Mouse (Mus musculus) neural tube, embryonic 14.5 days (tissue): ENCODE results near the gene Tab2. TPM values are rescaled to one million over a fixed set of nuclear protein-coding genes. Genes with fewer than 3 reads are reported as not detected.
"Not testable (repeated sequence)": the region's sequence is repeated elsewhere in the genome, so short reads cannot be mapped to it uniquely, and the experiment has no call there.

Experiments used
- ATAC-seq: fragments of 200-750 bp; cut with Nextera tagmentation; 2 replicates; pipeline ENCODE4 v1.8.0; 2017; ENCODE audit warnings: low read depth, mild to moderate bottlenecking, moderate TSS enrichment, moderate library complexity
- H3K27ac ChIP-seq: fragments of 300-500 bp; sonication (generic); 2 replicates; pipeline ENCODE4 v1.5.1; 2014; ENCODE audit warnings: low read depth, mild to moderate bottlenecking, control low read depth, low read length, moderate library complexity, mixed read lengths
- H3K27me3 ChIP-seq: fragments of 300-500 bp; sonication (generic); 2 replicates; pipeline ENCODE4 v1.6.1; 2014; ENCODE audit warnings: low read length; ENCODE audit not compliant: control insufficient read depth, insufficient read depth
- H3K36me3 ChIP-seq: fragments of 300-500 bp; sonication (generic); 2 replicates; pipeline ENCODE4 v1.6.1; 2014; ENCODE audit warnings: low read length, mixed read lengths; ENCODE audit not compliant: control insufficient read depth, insufficient read depth
- H3K4me1 ChIP-seq: fragments of 300-500 bp; sonication (generic); 2 replicates; pipeline ENCODE4 v1.6.1; 2014; ENCODE audit warnings: low read length; ENCODE audit not compliant: control insufficient read depth, insufficient read depth
- H3K4me2 ChIP-seq: fragments of 300-500 bp; sonication (generic); 2 replicates; pipeline ENCODE4 v1.6.1; 2014; ENCODE audit warnings: mild to moderate bottlenecking, low read depth, low read length, control low read depth
- H3K4me3 ChIP-seq: fragments of 300-500 bp; sonication (generic); 2 replicates; pipeline ENCODE4 v1.5.1; 2014; ENCODE audit warnings: low read depth, low read length, control low read depth, mixed read lengths
- H3K9ac ChIP-seq: fragments of 300-500 bp; sonication (generic); replicated peaks from 2 replicates; pipeline ENCODE4 v1.6.1; 2014; ENCODE audit warnings: low read depth, mild to moderate bottlenecking, control low read depth, low read length, mixed read lengths
- H3K9me3 ChIP-seq: fragments of 300-500 bp; sonication (generic); 2 replicates; pipeline ENCODE4 v1.6.1; 2016; ENCODE audit warnings: low read length; ENCODE audit not compliant: control insufficient read depth
- WGBS: fragments of 180-500 bp; shearing (Covaris S2); extraction: QIAGEN DNeasy Blood & Tissue Kit; methylation state at CpG from one replicate; pipeline ENCODE4 v1.1.7; 2014; 5-methylcytosine and 5-hydroxymethylcytosine counted together
- polyA plus RNA-seq: library from polyadenylated mRNA; unstranded; fragments of >200 nt; fragmentation: Nextera tagmentation; extraction: Ambion mirVana; gene quantifications from 2 replicates; pipeline ENCODE4 v1.2.1, GENCODE M21; 2014

Gene Tab2
- polyA plus RNA-seq, 1 experiment from 2014 or later, result 18.7 TPM

DNA sequence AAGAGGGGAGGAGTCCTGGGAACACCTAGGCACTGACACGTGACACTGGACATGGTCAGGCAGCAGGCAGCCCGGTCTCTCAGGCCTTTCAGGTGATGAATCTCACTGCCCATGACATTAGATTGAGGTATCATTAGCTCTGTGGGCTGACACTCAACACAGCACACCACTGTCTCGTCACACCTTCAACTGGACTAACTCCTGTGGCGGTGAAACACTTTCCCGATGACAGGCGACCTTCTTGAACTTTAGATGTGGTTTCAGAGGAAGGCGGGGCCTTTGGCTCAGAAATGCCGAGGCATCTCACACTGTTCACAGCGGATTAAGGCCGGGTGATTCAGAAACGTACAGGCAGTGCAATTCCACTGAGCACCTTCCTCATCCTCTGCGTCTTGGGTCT is 48.9 kb downstream of the Tab2 start:
- no peaks in the 10 kb centered on the region for H3K27me3 ChIP-seq
- H3K9ac ChIP-seq, result no peak overlapping the region
- no peak for ATAC-seq
- no peak overlapping the region for H3K4me2 ChIP-seq
- H3K4me1 ChIP-seq, result no peaks in the 10 kb centered on the region
- H3K36me3 ChIP-seq, result peaks cover 42% of the 10 kb centered on the region
- 91% methylated on average over 12 of the region's 12 CpGs for WGBS
- no peak overlapping the region for H3K4me3 ChIP-seq
- H3K27ac ChIP-seq, result no peak overlapping the region
- no peaks in the 10 kb centered on the region for H3K9me3 ChIP-seq

DNA sequence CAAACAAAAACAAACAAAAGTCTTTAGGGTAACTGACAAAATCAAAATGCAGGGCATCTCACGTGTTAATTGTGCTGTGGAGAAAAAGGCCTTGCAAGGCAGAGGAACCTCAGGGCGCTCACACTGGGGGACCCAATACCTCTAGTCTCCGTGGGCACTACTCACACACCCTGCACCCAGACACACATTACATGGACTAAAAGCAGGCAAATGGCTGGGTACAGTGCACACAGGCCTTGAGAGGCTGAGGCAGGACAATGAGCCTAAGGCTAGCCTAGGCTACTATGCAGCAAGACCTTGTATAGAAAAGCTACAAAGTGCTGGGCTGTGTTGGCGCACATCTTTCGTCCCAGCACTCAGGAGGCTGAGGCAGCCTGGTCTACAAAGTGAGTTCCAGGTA is 51.9 kb downstream of the Tab2 start:
- Histone ChIP-seq H3K36me3 (peaks cover 33% of the 10 kb centered on the region), H3K4me3 (no peak overlapping the region), H3K4me1 (no peaks in the 10 kb centered on the region), H3K9ac (no peak overlapping the region), H3K27ac (no peak overlapping the region), H3K27me3 (no peaks in the 10 kb centered on the region), H3K4me2 (no peak overlapping the region), H3K9me3 (no peaks in the 10 kb centered on the region)
- ATAC-seq, result no peak
- 96% methylated on average over 5 of the region's 5 CpGs for WGBS

GRCm38 (mm10) chr10:7900719-7901627 is 55.1 kb downstream of the Tab2 start:
- no peaks in the 10 kb centered on the region for H3K4me1 ChIP-seq
- no peaks in the 10 kb centered on the region for H3K27me3 ChIP-seq
- 92% methylated on average over 14 of the region's 14 CpGs for WGBS
- H3K9me3 ChIP-seq, result no peaks in the 10 kb centered on the region
- H3K27ac ChIP-seq, result no peak overlapping the region
- no peak overlapping the region for H3K9ac ChIP-seq
- peaks cover 8% of the 10 kb centered on the region for H3K36me3 ChIP-seq
- no peak overlapping the region for H3K4me2 ChIP-seq
- no peak for ATAC-seq
- H3K4me3 ChIP-seq, result no peak overlapping the region

DNA sequence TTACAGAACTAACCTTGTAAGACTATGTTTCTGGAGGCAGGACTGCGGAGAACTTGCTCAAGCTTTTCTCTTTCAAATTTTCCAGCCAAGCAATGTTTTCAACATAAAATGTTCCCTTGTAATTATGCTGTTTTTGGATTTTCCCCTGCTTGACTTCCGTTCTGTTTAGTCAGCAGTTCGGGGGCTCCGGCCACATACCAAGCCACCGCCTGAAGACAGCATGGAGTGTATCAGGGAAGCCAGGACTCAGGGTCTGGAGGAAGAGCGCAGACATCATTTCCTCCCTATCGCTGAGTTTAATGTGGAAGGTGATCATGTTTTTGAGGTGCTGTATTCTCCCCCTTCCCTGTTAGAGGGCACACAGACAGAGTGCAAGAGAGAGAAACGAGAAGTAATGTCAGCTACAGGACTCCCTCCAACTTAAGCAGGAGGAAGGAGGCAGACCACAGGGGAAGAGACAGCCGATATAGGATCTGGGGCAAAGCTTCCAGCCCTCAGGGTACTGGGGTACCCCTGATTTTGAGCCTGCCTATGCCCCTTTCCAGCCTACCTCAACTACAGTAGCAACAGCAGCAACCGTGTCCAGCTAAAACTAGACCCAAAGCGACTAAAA is 67.7 kb downstream of the Tab2 start:
- Histone ChIP-seq H3K27ac (no peak overlapping the region), H3K27me3 (no peaks in the 10 kb centered on the region), H3K9me3 (no peaks in the 10 kb centered on the region), H3K9ac (no peak overlapping the region), H3K4me1 (no peaks in the 10 kb centered on the region), H3K4me2 (no peak overlapping the region), H3K36me3 (no peaks in the 10 kb centered on the region), H3K4me3 (no peak overlapping the region)
- ATAC-seq, result no peak
- 84% methylated on average over 11 of the region's 11 CpGs for WGBS

DNA sequence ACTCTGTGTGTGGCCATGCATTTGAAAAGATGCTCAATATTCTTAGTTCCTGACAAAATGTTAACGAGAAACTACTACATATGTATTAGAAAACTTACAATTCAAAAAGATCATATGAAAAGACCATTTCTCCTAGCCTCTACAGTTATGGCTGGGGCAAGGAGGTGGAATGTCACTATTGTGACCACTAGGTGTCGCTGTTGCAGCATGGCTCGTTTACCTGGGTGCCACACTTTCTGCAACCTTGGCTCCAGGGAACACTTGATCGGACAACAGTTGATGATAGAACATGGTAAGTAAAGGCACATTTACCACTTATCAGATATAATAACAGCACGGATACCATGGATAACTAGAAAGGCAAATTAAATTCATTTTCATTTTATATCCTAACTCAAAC is 72.5 kb downstream of the Tab2 start:
- no peak overlapping the region for H3K4me2 ChIP-seq
- no peaks in the 10 kb centered on the region for H3K4me1 ChIP-seq
- WGBS, result 6% methylated on average over 5 of the region's 5 CpGs
- no peaks in the 10 kb centered on the region for H3K27me3 ChIP-seq
- peak; percentile 91; the same call in 1 of the 2 replicates for ATAC-seq
- no peak overlapping the region for H3K4me3 ChIP-seq
- no peak overlapping the region for H3K27ac ChIP-seq
- H3K9ac ChIP-seq, result no peak overlapping the region
- H3K36me3 ChIP-seq, result no peaks in the 10 kb centered on the region
- H3K9me3 ChIP-seq, result no peaks in the 10 kb centered on the region

DNA sequence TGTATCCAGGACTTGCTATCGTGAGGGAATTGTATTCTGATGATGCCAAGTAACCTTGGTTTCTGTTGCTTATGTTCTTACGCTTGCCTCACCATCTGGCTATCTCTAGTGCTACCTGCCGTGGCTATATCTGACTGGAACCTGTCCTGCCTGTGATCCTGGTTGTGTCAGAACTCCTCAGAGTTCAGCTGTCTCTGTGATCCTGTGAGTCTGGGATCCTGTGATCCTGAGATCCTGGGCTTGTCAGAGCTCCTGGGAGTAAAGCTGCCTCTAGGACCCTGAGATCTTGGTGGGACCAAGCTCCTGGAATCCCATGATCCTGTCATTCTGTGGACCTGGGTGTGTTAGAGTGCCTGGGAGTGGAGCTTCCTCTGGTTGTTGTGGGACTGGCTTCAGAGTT is 74.1 kb downstream of the Tab2 start:
- Histone ChIP-seq H3K9me3 (no peaks in the 10 kb centered on the region), H3K9ac (no peak overlapping the region), H3K27ac (no peak overlapping the region), H3K27me3 (no peaks in the 10 kb centered on the region), H3K4me1 (no peaks in the 10 kb centered on the region), H3K36me3 (no peaks in the 10 kb centered on the region), H3K4me2 (no peak overlapping the region), H3K4me3 (no peak overlapping the region)
- WGBS, result 93% methylated on average over 3 of the region's 3 CpGs
- ATAC-seq, result no peak

GRCm38 (mm10) chr10:7880283-7880682 is 75.7 kb downstream of the Tab2 start:
- not testable (repeated sequence) for H3K9ac ChIP-seq, H3K4me1 ChIP-seq, H3K4me3 ChIP-seq, H3K36me3 ChIP-seq, H3K4me2 ChIP-seq, H3K27ac ChIP-seq, H3K9me3 ChIP-seq, ATAC-seq, H3K27me3 ChIP-seq
- WGBS, result 91% methylated on average over 3 of the region's 3 CpGs

GRCm38 (mm10) chr10:7874194-7874593 is 81.8 kb downstream of the Tab2 start:
- ATAC-seq, result no peak
- Histone ChIP-seq H3K36me3 (no peaks in the 10 kb centered on the region), H3K4me3 (no peak overlapping the region), H3K4me2 (no peak overlapping the region), H3K9ac (no peak overlapping the region), H3K27me3 (no peaks in the 10 kb centered on the region), H3K27ac (no peak overlapping the region), H3K9me3 (no peaks in the 10 kb centered on the region), H3K4me1 (no peaks in the 10 kb centered on the region)
- 78% methylated on average over 7 of the region's 7 CpGs for WGBS

- Histone ChIP-seq H3K4me3 (no peak overlapping the region), H3K27ac (no peak overlapping the region), H3K27me3 (0 out of 2 replicates have a peak, but pooled peaks cover 5% of the 10 kb centered on the region), H3K9ac (no peak overlapping the region), H3K9me3 (no peaks in the 10 kb centered on the region), H3K36me3 (no peaks in the 10 kb centered on the region), H3K4me2 (no peak overlapping the region), H3K4me1 (no peaks in the 10 kb centered on the region)
- 88% methylated on average over 5 of the region's 5 CpGs for WGBS
- ATAC-seq, result no peak
Measured at GRCm38 (mm10) chr10:7871381-7872020, 84.5 kb downstream of the Tab2 start.
